Mouse (Mus musculus): ENCODE measurements around the gene Fhdc1. TPM values are rescaled to one million over a fixed set of nuclear protein-coding genes. Genes with fewer than 3 reads are reported as not detected.

Gene Fhdc1
- polyA plus RNA-seq, 1 experiment from 2014 or later = 59.2 TPM

- Histone ChIP-seq H3K27me3 (ENCODE audit: control insufficient read depth, insufficient read depth, low read depth, low read length) (peaks cover 5% of the 10 kb centered on the region; the same call in 1 of the 2 replicates), H3K36me3 (ENCODE audit: control insufficient read depth, insufficient read depth) (no peaks in the 10 kb centered on the region), H3K9me3 (replicated peaks; ENCODE audit: control insufficient read depth, low read length) (no peaks in the 10 kb centered on the region), H3K9ac (ENCODE audit: low read depth, low read length) (peak overlapping the region; percentile 11; the same call in 1 of the 2 replicates), H3K27ac (ENCODE audit: low read length) (no peak overlapping the region), H3K4me3 (ENCODE audit: low read depth, low read length) (no peak overlapping the region), H3K4me1 (ENCODE audit: control insufficient read depth, low read depth, low read length) (peaks cover 29% of the 10 kb centered on the region), H3K4me2 (ENCODE audit: low read depth, low read length) (no peak overlapping the region)
- WGBS (ENCODE audit: insufficient replicate concordance) = 59% methylated on average over 13 of the region's 13 CpGs
- peak; percentile 53; the same call in 1 of the 2 replicates for ATAC-seq (ENCODE audit: low read depth)
Observed at GRCm38 (mm10) chr3:84408756-84409473, 71.3 kb downstream of the Fhdc1 start.

DNA sequence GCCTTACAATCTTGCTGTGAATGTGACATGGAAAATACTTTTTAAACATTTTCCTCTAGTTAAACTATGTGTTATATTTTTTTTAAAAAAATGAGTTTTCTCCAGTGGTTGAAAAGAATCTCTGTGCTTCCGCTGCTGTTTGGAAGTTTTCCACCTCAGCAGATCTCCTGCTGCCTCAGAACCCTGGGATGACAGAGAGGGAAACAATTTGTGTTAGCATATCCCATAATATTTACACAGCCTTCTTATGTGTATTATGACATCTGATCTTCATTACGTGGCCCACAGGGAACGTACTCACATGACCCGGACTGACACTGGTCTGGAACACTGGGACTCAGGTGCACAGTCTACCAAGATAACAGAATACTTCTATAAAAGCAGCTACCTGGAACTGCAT lies 74.7 kb downstream of the Fhdc1 start:
- peaks cover 6% of the 10 kb centered on the region; the same call in 1 of the 2 replicates for H3K27me3 ChIP-seq (ENCODE audit: control insufficient read depth, insufficient read depth, low read depth, low read length)
- no peaks in the 10 kb centered on the region for H3K36me3 ChIP-seq (ENCODE audit: control insufficient read depth, insufficient read depth)
- ATAC-seq (ENCODE audit: low read depth) = no peak
- H3K4me3 ChIP-seq (ENCODE audit: low read depth, low read length) = no peak overlapping the region
- no peak overlapping the region for H3K9ac ChIP-seq (ENCODE audit: low read depth, low read length)
- H3K4me1 ChIP-seq (ENCODE audit: control insufficient read depth, low read depth, low read length) = peaks cover 8% of the 10 kb centered on the region
- no peak overlapping the region for H3K27ac ChIP-seq (ENCODE audit: low read length)
- no peaks in the 10 kb centered on the region for H3K9me3 ChIP-seq (replicated peaks; ENCODE audit: control insufficient read depth, low read length)
- WGBS (ENCODE audit: insufficient replicate concordance) = 86% methylated on average over 4 of the region's 4 CpGs
- no peak overlapping the region for H3K4me2 ChIP-seq (ENCODE audit: low read depth, low read length)

DNA sequence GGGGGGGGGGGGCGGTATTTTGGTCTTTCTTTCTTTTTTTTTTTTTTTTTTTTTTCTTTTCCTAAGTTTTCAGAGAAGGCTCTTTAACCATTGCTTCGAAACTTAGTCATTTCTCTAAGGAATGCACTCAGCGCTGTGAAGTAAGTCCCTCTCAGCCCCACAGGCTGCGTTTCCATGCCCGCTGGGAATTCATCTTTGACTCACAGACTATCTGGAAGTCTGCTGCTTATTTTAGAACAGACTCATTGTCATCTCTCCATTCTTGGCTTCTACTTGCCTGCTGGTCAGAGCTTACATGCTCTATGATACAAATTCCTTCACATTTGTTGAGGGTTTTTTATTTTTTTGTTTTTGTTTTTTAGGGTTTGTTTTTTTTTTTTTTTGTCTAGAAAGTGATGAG lies 76.8 kb downstream of the Fhdc1 start:
- no peak overlapping the region for H3K27ac ChIP-seq (ENCODE audit: low read length)
- H3K27me3 ChIP-seq (ENCODE audit: control insufficient read depth, insufficient read depth, low read depth, low read length) = peaks cover 6% of the 10 kb centered on the region
- H3K36me3 ChIP-seq (ENCODE audit: control insufficient read depth, insufficient read depth) = no peaks in the 10 kb centered on the region
- no peaks in the 10 kb centered on the region for H3K4me1 ChIP-seq (ENCODE audit: control insufficient read depth, low read depth, low read length)
- no peak overlapping the region for H3K4me3 ChIP-seq (ENCODE audit: low read depth, low read length)
- no peaks in the 10 kb centered on the region for H3K9me3 ChIP-seq (replicated peaks; ENCODE audit: control insufficient read depth, low read length)
- 56% methylated on average over 5 of the region's 5 CpGs for WGBS (ENCODE audit: insufficient replicate concordance)
- ATAC-seq (ENCODE audit: low read depth) = no peak
- no peak overlapping the region for H3K9ac ChIP-seq (ENCODE audit: low read depth, low read length)
- H3K4me2 ChIP-seq (ENCODE audit: low read depth, low read length) = no peak overlapping the region

DNA sequence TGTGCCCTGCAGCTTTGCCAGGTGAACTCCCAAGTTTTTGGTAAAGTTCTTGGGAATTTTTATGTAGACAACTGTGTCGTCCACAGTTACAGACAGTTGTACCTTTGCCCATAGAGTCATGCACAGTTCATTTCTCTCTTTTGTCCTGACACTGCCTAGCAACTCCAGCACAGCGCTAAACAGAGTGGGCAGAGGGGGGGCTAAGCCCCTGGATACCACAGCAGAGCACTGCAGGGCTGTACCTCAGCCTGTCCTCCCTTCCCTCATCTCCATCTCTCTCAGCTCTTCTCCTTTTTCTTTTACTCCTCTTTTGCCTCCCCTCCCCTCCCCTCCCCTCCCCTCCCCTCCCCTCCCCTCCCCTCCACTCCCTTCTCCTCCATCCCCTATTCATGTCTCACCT lies 77.5 kb downstream of the Fhdc1 start:
- WGBS (ENCODE audit: insufficient replicate concordance) = 51% methylated on average over 2 of the region's 2 CpGs
- H3K4me2 ChIP-seq (ENCODE audit: low read depth, low read length) = no peak overlapping the region
- no peak for ATAC-seq (ENCODE audit: low read depth)
- H3K27ac ChIP-seq (ENCODE audit: low read length) = no peak overlapping the region
- no peaks in the 10 kb centered on the region for H3K36me3 ChIP-seq (ENCODE audit: control insufficient read depth, insufficient read depth)
- H3K27me3 ChIP-seq (ENCODE audit: control insufficient read depth, insufficient read depth, low read depth, low read length) = peaks cover 6% of the 10 kb centered on the region
- H3K4me3 ChIP-seq (ENCODE audit: low read depth, low read length) = no peak overlapping the region
- H3K9me3 ChIP-seq (replicated peaks; ENCODE audit: control insufficient read depth, low read length) = no peaks in the 10 kb centered on the region
- no peaks in the 10 kb centered on the region for H3K4me1 ChIP-seq (ENCODE audit: control insufficient read depth, low read depth, low read length)
- H3K9ac ChIP-seq (ENCODE audit: low read depth, low read length) = no peak overlapping the region

GRCm38 (mm10) chr3:84397976-84398375 lies 82.3 kb downstream of the Fhdc1 start:
- Histone ChIP-seq H3K27me3 (ENCODE audit: control insufficient read depth, insufficient read depth, low read depth, low read length) (no peaks in the 10 kb centered on the region; the same call in none of the 2 replicates), H3K4me2 (ENCODE audit: low read depth, low read length) (no peak overlapping the region), H3K9me3 (replicated peaks; ENCODE audit: control insufficient read depth, low read length) (no peaks in the 10 kb centered on the region), H3K27ac (ENCODE audit: low read length) (no peak overlapping the region), H3K4me1 (ENCODE audit: control insufficient read depth, low read depth, low read length) (no peaks in the 10 kb centered on the region), H3K36me3 (ENCODE audit: control insufficient read depth, insufficient read depth) (no peaks in the 10 kb centered on the region), H3K9ac (ENCODE audit: low read depth, low read length) (no peak overlapping the region), H3K4me3 (ENCODE audit: low read depth, low read length) (no peak overlapping the region)
- no peak for ATAC-seq (ENCODE audit: low read depth)
- 59% methylated on average over 4 of the region's 4 CpGs for WGBS (ENCODE audit: insufficient replicate concordance)

- Histone ChIP-seq H3K4me3 (ENCODE audit: low read depth, low read length) (no peak overlapping the region), H3K9ac (ENCODE audit: low read depth, low read length) (no peak overlapping the region), H3K4me1 (ENCODE audit: control insufficient read depth, low read depth, low read length) (no peaks in the 10 kb centered on the region), H3K4me2 (ENCODE audit: low read depth, low read length) (no peak overlapping the region), H3K27ac (ENCODE audit: low read length) (no peak overlapping the region), H3K36me3 (ENCODE audit: control insufficient read depth, insufficient read depth) (no peaks in the 10 kb centered on the region), H3K27me3 (ENCODE audit: control insufficient read depth, insufficient read depth, low read depth, low read length) (no peaks in the 10 kb centered on the region; the same call in 1 of the 2 replicates), H3K9me3 (replicated peaks; ENCODE audit: control insufficient read depth, low read length) (no peaks in the 10 kb centered on the region)
- WGBS (ENCODE audit: insufficient replicate concordance) = 70% methylated on average over 2 of the region's 2 CpGs
- ATAC-seq (ENCODE audit: low read depth) = no peak
Observed at GRCm38 (mm10) chr3:84396240-84396639, 84.0 kb downstream of the Fhdc1 start.

GRCm38 (mm10) chr3:84395840-84396239 lies 84.4 kb downstream of the Fhdc1 start:
- ATAC-seq (ENCODE audit: low read depth) = no peak
- H3K27me3 ChIP-seq (ENCODE audit: control insufficient read depth, insufficient read depth, low read depth, low read length) = no peaks in the 10 kb centered on the region; the same call in 1 of the 2 replicates

DNA sequence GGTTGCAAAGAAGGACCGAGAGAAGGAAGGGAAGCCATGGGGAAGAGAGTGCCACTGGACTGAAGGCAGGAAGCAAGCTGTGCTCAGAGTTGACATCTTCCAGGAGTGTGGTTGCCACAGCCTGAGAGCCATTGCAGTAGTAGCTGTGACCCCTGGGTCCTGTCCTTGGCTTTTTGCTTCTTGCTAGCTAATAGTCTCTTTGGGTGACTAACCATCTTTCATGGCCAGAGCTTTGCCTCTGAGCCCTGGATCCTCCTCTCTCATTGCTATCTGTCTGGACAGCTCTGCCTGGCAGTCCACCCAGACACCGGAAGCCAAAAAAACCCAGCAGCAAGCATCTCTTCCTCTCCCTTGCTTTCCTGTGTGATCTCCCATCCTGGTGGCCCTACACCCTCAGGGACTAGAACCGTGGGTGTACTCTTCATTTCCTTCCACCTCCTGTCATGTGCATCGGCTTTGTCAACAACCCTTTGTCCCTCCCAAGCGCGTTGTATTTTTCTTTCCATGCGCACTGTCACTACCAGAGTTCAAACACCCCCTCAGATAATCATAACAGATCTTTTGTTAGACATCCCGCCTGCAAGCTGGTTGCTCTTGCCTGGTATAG lies 85.3 kb downstream of the Fhdc1 start:
- H3K9me3 ChIP-seq (replicated peaks; ENCODE audit: control insufficient read depth, low read length) = no peaks in the 10 kb centered on the region
- ATAC-seq (ENCODE audit: low read depth) = no peak
- no peak overlapping the region for H3K4me2 ChIP-seq (ENCODE audit: low read depth, low read length)

More at GRCm38 (mm10) chr3:84395840-84396239, 84.4 kb downstream of the Fhdc1 start:
- H3K4me3 ChIP-seq (ENCODE audit: low read depth, low read length) = no peak overlapping the region
- no peaks in the 10 kb centered on the region for H3K9me3 ChIP-seq (replicated peaks; ENCODE audit: control insufficient read depth, low read length)
- H3K9ac ChIP-seq (ENCODE audit: low read depth, low read length) = no peak overlapping the region
- no peaks in the 10 kb centered on the region for H3K4me1 ChIP-seq (ENCODE audit: control insufficient read depth, low read depth, low read length)
- no peaks in the 10 kb centered on the region for H3K36me3 ChIP-seq (ENCODE audit: control insufficient read depth, insufficient read depth)
- H3K4me2 ChIP-seq (ENCODE audit: low read depth, low read length) = no peak overlapping the region
- H3K27ac ChIP-seq (ENCODE audit: low read length) = no peak overlapping the region

More for the DNA sequence above, 85.3 kb downstream of the Fhdc1 start:
- Histone ChIP-seq H3K9ac (ENCODE audit: low read depth, low read length) (no peak overlapping the region), H3K27me3 (ENCODE audit: control insufficient read depth, insufficient read depth, low read depth, low read length) (no peaks in the 10 kb centered on the region; the same call in 1 of the 2 replicates), H3K27ac (ENCODE audit: low read length) (no peak overlapping the region), H3K36me3 (ENCODE audit: control insufficient read depth, insufficient read depth) (no peaks in the 10 kb centered on the region), H3K4me3 (ENCODE audit: low read depth, low read length) (no peak overlapping the region), H3K4me1 (ENCODE audit: control insufficient read depth, low read depth, low read length) (no peaks in the 10 kb centered on the region)
- WGBS (ENCODE audit: insufficient replicate concordance) = 65% methylated on average over 8 of the region's 8 CpGs
